ENCODE assay signal across 21 mouse cellular contexts in genomic region chr7:67412686-67413085, GRCm38 (mm10). TPM values are rescaled to one million over a fixed set of nuclear protein-coding genes. Genes with fewer than 3 reads are reported as not detected.
DNase-seq lines count a peak whose midpoint lies in the region; ATAC-seq and TF ChIP-seq lines count a peak whose summit lies in the region.
"Had no signal": no experiment of that assay in that cellular context is flagged by ENCODE, and none has a peak within 500 bp of the region (broad histone marks: within the 10 kb centered on the region; RNA-seq: fewer than 3 reads in every experiment).

No protein-coding gene starts in this region.

- no peaks in the 10 kb centered on the region for H3K27me3 ChIP-seq in limb, embryonic 14.5 days (ENCODE audit: control insufficient read depth, insufficient read depth, low read length)
- no peaks in the 10 kb centered on the region for H3K27me3 ChIP-seq in limb, embryonic 10.5 days (ENCODE audit: low read depth, poor library complexity, severe bottlenecking)
- no peaks in the 10 kb centered on the region for H3K27me3 ChIP-seq in embryonic facial prominence, embryonic 15.5 days
- no peaks in the 10 kb centered on the region for H3K27me3 ChIP-seq in forebrain, embryonic 16.5 days (replicated peaks; ENCODE audit: control insufficient read depth, insufficient read depth, low read length)
- H3K27me3 ChIP-seq: embryonic facial prominence, embryonic 12.5 days; forebrain, embryonic 13.5 days; midbrain, embryonic 15.5 days; stomach, embryonic 15.5 days had no signal

- WGBS in limb, embryonic 14.5 days: 57% methylated on average over 10 of the region's 10 CpGs
- WGBS in limb, embryonic 10.5 days: 87% methylated on average over 10 of the region's 10 CpGs
- 50% methylated on average over 10 of the region's 10 CpGs for WGBS in embryonic facial prominence, embryonic 15.5 days
- 78% methylated on average over 10 of the region's 10 CpGs for WGBS in forebrain, embryonic 16.5 days

- H3K4me2 ChIP-seq in limb, embryonic 14.5 days (replicated peaks; ENCODE audit: low read depth, low read length, severe bottlenecking): no peak overlapping the region
- no peak overlapping the region for H3K4me2 ChIP-seq in embryonic facial prominence, embryonic 15.5 days (replicated peaks)
- no peak overlapping the region for H3K4me2 ChIP-seq in forebrain, embryonic 16.5 days (ENCODE audit: low read length)
- H3K4me2 ChIP-seq: embryonic facial prominence, embryonic 12.5 days; forebrain, embryonic 13.5 days; hindbrain, embryonic 14.5 days; midbrain, embryonic 15.5 days; stomach, embryonic 15.5 days had no signal

- H3K27ac ChIP-seq in limb, embryonic 14.5 days (replicated peaks; ENCODE audit: low read depth, low read length): no peak overlapping the region
- H3K27ac ChIP-seq in limb, embryonic 10.5 days: no peak overlapping the region
- H3K27ac ChIP-seq in embryonic facial prominence, embryonic 15.5 days (replicated peaks): no peak overlapping the region; the same call in 1 of the 2 replicates
- no peak overlapping the region for H3K27ac ChIP-seq in forebrain, embryonic 16.5 days (ENCODE audit: low read length)
- H3K27ac ChIP-seq: embryonic facial prominence, embryonic 12.5 days; forebrain, embryonic 13.5 days; hindbrain, embryonic 14.5 days; midbrain, embryonic 15.5 days; stomach, embryonic 15.5 days had no signal

- H3K4me3 ChIP-seq in limb, embryonic 14.5 days (replicated peaks; ENCODE audit: low read length): no peak overlapping the region
- H3K4me3 ChIP-seq in limb, embryonic 10.5 days: no peak overlapping the region
- H3K4me3 ChIP-seq in embryonic facial prominence, embryonic 15.5 days (replicated peaks): no peak overlapping the region
- H3K4me3 ChIP-seq in forebrain, embryonic 16.5 days (replicated peaks; ENCODE audit: low read length): no peak overlapping the region
- H3K4me3 ChIP-seq: embryonic facial prominence, embryonic 12.5 days; forebrain, embryonic 13.5 days; midbrain, embryonic 15.5 days; stomach, embryonic 15.5 days had no signal

- DNase-seq in limb, embryonic 14.5 days (ENCODE audit: low spot score): no peak
- DNase-seq in limb, embryonic 10.5 days (ENCODE audit: low spot score): no peak
- DNase-seq in right cerebral cortex, postnatal 10 days (ENCODE audit: low spot score in 2 of 2): peak; percentile 45 to 51
- peak; percentile 65 to 82 for DNase-seq in thymus, postnatal 36 days
- DNase-seq: cerebellum, adult 11 months; gastrocnemius, postnatal 10 days; heart, postnatal 10 days; kidney, postnatal 14 days; layer of hippocampus, adult 9-11 months; liver; lung, adult 2 months; spleen, adult 18-20 months had no signal

- H3K36me3 ChIP-seq in limb, embryonic 14.5 days (ENCODE audit: control insufficient read depth, insufficient read depth, low read length): no peaks in the 10 kb centered on the region
- H3K36me3 ChIP-seq in limb, embryonic 10.5 days: no peaks in the 10 kb centered on the region
- no peaks in the 10 kb centered on the region for H3K36me3 ChIP-seq in embryonic facial prominence, embryonic 15.5 days
- H3K36me3 ChIP-seq in forebrain, embryonic 16.5 days (ENCODE audit: control insufficient read depth, insufficient read depth): no peaks in the 10 kb centered on the region
- H3K36me3 ChIP-seq: embryonic facial prominence, embryonic 12.5 days; midbrain, embryonic 15.5 days; stomach, embryonic 15.5 days had no signal

- H3K9me3 ChIP-seq in limb, embryonic 14.5 days (ENCODE audit: control insufficient read depth, low read length): no peaks in the 10 kb centered on the region
- no peaks in the 10 kb centered on the region for H3K9me3 ChIP-seq in limb, embryonic 10.5 days (replicated peaks)
- no peaks in the 10 kb centered on the region for H3K9me3 ChIP-seq in embryonic facial prominence, embryonic 15.5 days (replicated peaks)
- no peaks in the 10 kb centered on the region for H3K9me3 ChIP-seq in forebrain, embryonic 16.5 days (ENCODE audit: control insufficient read depth, low read length)
- H3K9me3 ChIP-seq: embryonic facial prominence, embryonic 12.5 days; forebrain, embryonic 13.5 days; midbrain, embryonic 15.5 days; stomach, embryonic 15.5 days had no signal

- H3K4me1 ChIP-seq in limb, embryonic 14.5 days (ENCODE audit: control insufficient read depth, insufficient read depth, low read length): no peaks in the 10 kb centered on the region
- no peaks in the 10 kb centered on the region for H3K4me1 ChIP-seq in limb, embryonic 10.5 days
- peaks cover 12% of the 10 kb centered on the region for H3K4me1 ChIP-seq in embryonic facial prominence, embryonic 15.5 days
- 0 out of 2 replicates have a peak, but pooled peaks cover 2% of the 10 kb centered on the region for H3K4me1 ChIP-seq in forebrain, embryonic 16.5 days (replicated peaks; ENCODE audit: control insufficient read depth, insufficient read depth, low read length)
- H3K4me1 ChIP-seq: embryonic facial prominence, embryonic 12.5 days; forebrain, embryonic 13.5 days; midbrain, embryonic 15.5 days; stomach, embryonic 15.5 days had no signal

- 0 out of 2 replicates have a peak overlapping the region, but pooled peaks have one; percentile 3 for H3K9ac ChIP-seq in limb, embryonic 14.5 days (ENCODE audit: low read depth, low read length, severe bottlenecking)
- H3K9ac ChIP-seq in embryonic facial prominence, embryonic 15.5 days: no peak overlapping the region
- H3K9ac ChIP-seq in forebrain, embryonic 16.5 days (replicated peaks; ENCODE audit: low read depth, low read length): no peak overlapping the region
- H3K9ac ChIP-seq: embryonic facial prominence, embryonic 12.5 days; forebrain, embryonic 13.5 days; hindbrain, embryonic 14.5 days; midbrain, embryonic 15.5 days; stomach, embryonic 15.5 days had no signal

- no peak for TF ChIP-seq POLR2A in limb, embryonic 14.5 days (IDR thresholded peaks at IDR 0.05; ENCODE audit: borderline replicate concordance, extremely low read depth, insufficient read depth, insufficient read length)

- ATAC-seq in limb, embryonic 14.5 days (ENCODE audit: low FRiP score, low read depth): no peak
- peak; percentile 70; the same call in 1 of the 2 replicates for ATAC-seq in embryonic facial prominence, embryonic 15.5 days (ENCODE audit: insufficient number of reproducible peaks, low FRiP score, low TSS enrichment, low read depth)
- no peak for ATAC-seq in forebrain, embryonic 16.5 days
- ATAC-seq in monocyte, adult 5-6 weeks (replicated peaks; ENCODE audit: insufficient number of reproducible peaks, low FRiP score, low TSS enrichment, poor library complexity, severe bottlenecking): no peak
- ATAC-seq: forebrain, embryonic 13.5 days; intestine, postnatal 0 days; midbrain, embryonic 15.5 days had no signal

RNA-seq across cellular contexts. Expression of gene Mef2a, which starts 40.0 kb away (rescaled TPM):
- 41.5 and 48.8 TPM in 2 replicates for polyA plus RNA-seq in limb, embryonic 14.5 days (2012; rRNA removed)
- 50.9 and 52.0 TPM in 2 replicates for polyA plus RNA-seq in limb, embryonic 14.5 days (2014; fragmentation: Nextera tagmentation; extraction: Ambion mirVana)
- polyA plus RNA-seq in limb, embryonic 10.5 days (2016; fragmentation: Nextera tagmentation; extraction: Ambion mirVana): 16.7 and 22.4 TPM in 2 replicates
- polyA plus RNA-seq in embryonic facial prominence, embryonic 15.5 days (2015; fragmentation: Nextera tagmentation; extraction: Ambion mirVana): 50.3 and 56.2 TPM in 2 replicates
- 43.8 and 45.0 TPM in 2 replicates for polyA plus RNA-seq in forebrain, embryonic 16.5 days (2015; fragmentation: Nextera tagmentation; extraction: Ambion mirVana)
- total RNA-seq in monocyte, adult 5-6 weeks (2017): 226 to 314 TPM (median 237 TPM) in 3 replicates

Comparison
In these comparisons a context has a peak if more than half of its experiments do, and no peak if none do; other contexts are left out.
1. DNase-seq: peak in right cerebral cortex, postnatal 10 days (2 of 2) and thymus, postnatal 36 days (2 of 2); none in limb, embryonic 14.5 days (single experiment) and limb, embryonic 10.5 days (single experiment).